Mouse (Mus musculus) kidney, postnatal 4 days (tissue): ENCODE measurements around the gene Ctbp1.

Experiments
- DNase-seq, 2 experiments: peaks; one replicate each; pipeline ENCODE4 v3.0.0; 2021; ENCODE audit warnings: mixed read lengths in 2 of 2

Ctbp1 gene

DNA sequence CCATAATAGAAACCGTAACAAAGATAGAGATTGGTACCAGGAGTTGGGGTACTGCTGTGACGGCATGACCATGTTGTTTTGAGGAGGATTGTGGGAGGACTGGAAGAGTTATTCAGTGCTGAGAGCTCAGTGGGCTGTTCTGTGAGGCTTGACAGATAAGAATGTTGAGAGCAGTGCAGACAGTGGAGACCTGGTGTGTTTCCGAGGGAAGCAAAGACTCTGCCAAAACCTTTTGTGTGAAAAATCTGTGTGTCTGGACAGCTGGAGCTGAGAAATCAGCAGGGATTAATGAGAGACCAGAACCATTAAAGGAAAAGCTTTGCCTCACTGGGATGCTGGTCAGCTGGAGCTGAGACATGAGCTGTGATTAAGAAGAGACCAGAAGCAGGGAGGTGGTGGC lies 34.9 kb downstream of the Ctbp1 start:
- no peak for DNase-seq

DNA sequence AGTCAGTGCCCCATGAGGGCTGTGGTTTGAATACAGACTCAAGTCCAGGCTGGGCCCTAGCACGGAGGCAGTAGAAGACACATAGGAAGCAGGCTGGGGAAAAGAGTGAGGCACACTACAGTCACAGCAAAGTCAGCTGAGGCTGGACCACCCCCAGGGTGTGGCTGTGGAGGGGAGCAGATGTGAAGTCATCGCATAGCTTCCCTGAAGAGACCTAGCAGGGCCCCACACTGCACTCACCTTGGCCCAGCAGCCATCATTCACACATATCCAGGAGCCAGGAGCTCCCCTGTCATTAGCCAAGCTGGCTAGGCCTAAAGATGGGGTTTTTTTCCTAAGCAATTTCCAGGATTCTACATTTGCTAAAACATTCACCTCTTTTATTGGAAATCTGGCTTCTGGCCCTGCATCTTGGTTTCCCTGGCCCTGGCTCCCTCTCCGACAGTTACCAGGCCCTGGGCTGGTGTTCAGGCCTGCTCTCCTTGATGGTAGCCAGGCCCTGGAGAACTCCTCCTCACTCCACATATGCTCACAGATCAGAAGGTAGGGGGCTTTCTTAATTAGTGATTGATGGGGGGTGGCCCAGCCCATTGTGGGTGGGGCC lies 35.6 kb downstream of the Ctbp1 start:
- DNase-seq = no peak

DNA sequence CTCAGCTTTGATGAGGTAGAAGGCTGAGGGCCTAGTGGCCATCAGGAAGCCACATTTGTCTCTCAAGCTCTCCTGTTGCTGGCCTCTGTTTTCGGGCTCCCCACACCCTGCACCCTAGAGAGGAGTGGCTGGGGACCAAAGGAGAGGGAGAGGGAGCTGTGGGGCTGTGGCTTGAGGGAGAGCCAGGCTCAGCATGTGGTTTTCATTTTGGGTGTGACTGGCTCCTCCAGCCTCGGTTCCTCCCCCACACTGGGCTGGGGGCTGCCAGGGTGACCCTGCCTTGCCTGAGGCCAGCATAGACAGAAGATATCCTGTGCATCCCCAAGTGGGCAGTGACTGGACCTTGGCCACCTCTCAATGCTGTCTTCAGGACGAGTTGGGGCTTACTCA lies 36.5 kb downstream of the Ctbp1 start:
- DNase-seq = no peak

DNA sequence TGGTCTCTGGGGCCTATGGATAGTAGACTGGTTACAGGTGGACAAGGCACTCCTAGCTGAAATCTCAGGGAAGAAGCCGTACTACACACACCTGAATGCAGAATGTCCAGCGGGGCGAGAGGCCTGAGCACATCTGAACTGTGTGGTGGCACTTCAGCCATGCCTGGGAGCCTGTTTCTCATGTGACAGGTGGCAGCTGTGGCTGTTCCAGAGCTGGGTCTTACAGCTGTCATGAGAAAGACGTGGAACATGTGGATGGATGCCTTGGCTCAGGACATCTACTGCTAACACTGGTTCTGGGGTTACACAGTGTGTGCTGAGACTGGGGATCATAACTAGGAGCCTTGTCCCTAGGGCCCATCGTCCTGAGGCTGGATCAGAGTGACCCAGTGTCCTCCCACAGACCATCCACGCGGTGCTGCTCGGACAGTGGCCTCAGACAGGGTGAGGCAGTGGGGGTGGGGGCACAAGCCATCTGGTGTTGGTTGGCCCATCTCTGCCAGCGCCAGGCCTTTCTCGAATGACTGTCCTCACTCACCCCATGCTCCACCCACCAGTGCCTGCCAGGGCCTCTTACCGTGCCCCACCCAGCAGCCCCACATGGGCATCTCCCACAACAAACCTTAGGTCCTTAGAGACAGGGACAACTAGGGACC lies 37.1 kb downstream of the Ctbp1 start:
- DNase-seq = no peak

DNA sequence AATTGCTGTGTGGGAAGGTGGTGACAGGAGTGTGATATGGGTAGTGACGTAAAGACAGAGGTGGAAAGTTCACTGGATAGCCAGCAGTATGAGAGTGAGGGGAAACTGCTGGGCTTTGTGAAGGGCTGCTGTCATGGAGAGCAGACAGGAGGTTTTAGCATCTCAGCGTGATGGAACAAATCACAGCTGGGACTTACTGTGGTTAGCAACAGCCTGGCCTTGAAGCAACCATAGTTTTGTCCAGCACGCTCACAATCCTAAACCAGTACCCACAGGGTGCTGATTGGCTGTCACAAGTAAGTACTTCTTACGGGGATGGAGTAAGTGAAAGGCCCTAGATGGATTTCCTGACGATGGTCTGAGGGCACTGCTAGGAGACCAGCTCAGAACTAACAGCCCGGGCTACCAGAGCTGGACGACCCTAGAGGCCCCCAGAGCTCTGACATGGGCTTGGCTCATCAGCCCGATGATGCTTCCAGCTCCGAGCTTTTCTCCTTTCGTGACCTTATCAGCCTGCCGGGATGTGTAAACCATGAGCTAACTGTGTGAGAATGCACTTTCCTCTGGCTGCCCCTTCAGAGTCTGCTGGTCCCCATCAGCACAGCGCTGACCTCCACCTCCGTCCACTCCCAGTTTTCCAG lies 40.3 kb downstream of the Ctbp1 start:
- DNase-seq = peak in 1 of 2 experiments; percentile 60

DNA sequence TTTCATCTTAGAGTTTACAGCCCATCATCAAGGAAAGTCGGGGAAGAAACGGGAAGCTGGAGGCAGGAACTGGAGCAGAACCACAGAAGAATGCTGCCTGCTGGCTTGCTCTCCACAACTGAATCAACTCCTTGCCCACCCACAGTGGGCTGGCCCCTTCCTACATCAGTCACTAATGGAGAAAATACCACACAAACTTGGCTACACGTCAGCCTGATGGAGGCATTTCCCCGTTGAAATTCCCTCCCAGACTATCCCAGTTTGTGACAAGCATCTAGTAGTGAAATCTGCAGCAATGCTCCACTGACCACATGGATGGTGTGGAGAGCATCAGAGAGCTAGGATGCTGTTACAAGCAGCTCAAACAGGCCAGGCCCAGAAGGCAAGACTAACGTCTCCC lies 42.0 kb downstream of the Ctbp1 start:
- no peak for DNase-seq

DNA sequence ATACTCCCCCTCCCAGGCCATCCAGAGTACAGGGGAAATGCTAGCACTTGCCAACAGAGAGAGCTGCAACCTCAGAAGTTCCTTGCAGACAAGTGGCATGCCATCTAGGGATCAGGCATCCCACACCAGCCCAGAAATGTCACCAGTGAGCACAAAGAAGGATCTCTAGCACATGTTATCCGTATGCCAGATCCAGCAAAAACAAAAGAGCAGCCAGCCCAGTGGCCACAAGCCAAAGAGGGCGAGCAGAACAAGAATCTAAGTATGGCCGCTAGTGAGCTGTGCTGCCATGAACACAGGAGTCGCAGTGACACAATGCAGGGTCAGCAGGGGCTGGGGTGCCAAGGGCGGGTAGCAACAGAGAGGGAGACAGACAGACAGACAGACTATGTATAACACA lies 44.5 kb downstream of the Ctbp1 start:
- no peak for DNase-seq

DNA sequence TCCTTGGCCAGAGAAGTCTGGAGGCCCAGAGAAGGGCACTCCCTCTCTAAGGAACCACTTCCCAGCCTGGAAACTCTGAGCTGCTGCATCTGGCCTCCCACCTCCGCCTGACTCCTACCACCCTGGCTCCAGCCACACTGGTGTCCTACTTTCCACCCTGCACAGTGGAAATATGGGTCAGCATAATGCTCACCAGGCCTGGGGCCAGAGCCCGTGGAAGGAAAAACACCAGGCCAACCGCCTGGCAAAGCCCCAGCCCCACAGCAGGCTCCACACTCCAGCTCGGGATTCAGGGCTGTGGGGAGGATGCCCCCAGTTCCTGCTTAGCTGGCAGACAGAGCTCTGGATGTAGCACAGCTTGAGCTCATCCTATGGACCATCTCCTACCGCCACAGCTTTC lies 46.4 kb downstream of the Ctbp1 start:
- peak; percentile 36 to 56 for DNase-seq

DNA sequence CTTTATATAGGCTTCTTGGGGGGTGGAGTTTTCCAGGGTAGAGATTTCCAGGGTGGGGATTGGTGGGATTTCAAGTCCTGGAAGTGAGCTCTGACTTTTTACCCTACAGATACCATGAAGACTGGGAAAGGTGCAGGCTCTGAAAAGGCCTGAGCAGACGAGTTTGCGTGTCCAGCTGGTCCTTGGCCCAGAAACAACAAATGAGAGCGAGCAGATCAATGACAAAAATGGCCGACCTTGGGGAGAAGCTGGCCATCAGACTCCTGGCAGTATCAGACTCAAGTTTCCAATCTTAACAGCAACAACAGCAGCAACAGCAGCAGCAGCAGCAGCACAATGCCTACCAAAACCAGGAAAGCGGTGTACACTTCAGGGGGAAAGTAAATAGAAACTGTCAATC lies 49.1 kb downstream of the Ctbp1 start:
- no peak for DNase-seq

DNA sequence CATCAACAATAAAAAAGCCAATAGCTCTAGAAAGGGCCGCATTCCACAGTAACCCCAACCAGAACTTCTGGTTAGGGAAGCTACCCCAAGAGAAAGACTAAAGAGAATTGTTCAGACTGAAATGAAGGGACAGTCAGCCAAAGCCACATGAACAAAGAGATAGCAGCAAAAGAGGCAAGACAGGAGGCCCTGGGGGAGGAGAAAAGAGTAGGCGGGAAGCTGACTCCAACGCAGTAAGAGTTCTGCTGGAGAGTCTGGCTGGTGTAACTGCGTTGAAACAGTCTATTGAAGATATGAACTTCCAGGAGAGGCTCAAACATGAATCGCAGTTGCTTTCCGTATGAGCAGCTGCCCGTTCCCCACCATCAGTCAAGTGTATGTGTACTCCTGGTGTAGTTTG lies 50.3 kb downstream of the Ctbp1 start:
- DNase-seq = no peak

DNA sequence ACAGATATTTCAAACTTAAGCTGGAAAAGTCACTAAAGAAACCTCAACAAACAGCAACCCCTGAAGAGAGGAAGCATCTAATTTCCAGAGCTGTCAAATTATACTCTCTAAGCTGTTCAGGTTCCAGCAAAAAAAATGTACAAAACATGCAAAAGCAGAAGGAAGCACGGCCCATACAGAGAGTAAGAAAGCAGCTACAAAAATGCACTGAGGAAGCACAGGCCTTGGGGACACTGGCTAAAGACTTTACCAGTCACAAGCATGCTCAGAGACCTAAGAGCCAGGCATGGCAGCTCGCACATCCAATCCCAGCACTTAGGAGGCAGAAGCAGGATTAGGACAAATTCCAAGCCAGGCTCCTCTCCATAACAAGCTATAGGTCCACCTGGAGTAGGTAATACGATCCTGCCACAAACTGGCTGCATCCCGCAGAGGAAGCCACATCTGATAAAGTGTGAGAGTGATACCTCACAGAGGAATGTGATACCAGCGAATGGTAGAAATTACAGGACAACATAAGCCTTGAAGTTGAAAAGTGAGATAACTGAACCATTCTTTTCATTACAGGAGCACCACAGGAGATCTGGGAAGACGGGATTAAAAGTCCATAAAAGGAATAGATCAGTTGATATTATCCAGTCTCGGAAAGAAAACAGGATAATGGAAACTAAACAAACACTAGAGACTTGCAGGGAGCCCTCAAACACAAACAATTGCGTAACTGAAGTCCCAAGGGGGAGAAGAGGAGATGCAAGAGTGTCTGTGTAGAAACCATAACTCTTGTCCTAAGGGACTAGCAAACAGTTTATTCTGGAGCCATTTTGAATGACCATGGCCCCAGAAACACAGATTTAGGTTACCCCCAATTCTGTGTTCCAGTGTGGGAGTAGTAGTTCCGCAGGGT lies 51.7 kb downstream of the Ctbp1 start:
- DNase-seq = no peak

DNA sequence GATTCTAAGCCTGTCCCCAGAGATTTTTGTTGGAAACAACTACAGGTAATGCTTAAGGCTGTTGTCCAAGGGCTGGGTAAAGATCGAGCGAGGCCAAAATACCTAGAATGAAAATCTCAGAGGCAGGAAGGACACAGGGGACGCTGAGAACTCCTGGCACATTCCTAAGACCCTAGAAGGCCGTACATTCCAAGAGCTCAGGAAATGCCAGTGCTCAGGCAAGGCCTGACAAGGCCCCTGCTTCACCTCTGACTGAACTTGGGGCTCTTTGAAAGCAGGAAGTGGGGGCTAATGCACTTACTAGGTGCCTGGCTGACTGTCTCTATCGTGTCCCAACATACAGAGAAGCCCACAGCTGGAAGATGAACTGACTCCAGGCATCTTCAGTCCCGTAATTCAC lies 52.4 kb downstream of the Ctbp1 start:
- no peak for DNase-seq

DNA sequence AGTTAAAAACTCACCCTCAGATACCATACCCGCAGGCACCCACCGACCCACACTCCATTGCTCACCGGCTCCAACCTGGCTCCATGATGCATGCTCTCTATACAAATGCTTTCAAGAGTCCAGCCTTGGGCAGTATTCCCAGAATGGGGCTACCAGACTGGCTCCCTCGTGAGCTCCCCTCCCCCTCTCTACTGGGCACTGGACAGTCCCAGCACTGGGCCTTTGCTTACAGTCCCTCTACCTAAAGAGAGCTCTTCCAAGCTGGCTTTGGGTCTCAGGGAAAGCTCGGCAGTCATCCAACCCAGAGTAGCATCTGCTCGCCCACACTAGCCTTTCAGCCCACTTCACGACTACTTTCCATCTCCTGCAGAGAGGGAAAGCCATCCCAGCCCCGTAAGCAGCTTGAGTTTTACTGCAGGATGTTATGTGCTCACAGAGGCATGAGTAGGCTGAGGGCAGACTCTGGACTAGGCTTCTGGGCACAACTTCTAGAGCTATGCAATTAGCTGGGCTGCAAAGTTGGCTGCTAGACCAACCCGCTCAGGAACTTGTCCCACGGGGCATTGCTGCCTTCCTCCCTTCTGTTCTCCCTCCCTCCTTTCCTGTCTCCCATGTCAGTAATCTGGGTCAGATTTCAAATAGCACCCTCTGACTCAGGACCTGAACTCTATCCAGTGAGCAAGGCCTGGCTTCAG lies 54.3 kb downstream of the Ctbp1 start:
- no peak for DNase-seq

DNA sequence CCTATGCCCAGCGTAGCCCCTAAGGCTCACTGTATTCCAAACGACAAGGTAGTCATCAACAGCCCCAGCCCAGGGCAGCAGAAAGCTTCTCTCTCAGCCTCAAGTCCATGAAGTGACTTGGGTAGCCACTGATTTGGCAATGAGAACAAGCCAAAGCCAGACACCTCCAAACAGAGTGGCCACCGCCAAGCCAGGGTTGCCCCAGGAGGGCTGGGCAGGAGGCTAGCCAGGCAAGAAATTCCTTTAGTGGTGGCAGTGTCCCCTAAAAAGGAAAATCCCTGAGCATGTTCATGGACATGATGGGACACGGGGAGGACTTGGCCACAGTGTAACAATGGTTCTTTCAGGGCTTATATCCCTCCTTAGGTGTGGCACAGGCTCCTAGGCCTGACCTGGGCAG lies 55.0 kb downstream of the Ctbp1 start:
- no peak for DNase-seq

DNA sequence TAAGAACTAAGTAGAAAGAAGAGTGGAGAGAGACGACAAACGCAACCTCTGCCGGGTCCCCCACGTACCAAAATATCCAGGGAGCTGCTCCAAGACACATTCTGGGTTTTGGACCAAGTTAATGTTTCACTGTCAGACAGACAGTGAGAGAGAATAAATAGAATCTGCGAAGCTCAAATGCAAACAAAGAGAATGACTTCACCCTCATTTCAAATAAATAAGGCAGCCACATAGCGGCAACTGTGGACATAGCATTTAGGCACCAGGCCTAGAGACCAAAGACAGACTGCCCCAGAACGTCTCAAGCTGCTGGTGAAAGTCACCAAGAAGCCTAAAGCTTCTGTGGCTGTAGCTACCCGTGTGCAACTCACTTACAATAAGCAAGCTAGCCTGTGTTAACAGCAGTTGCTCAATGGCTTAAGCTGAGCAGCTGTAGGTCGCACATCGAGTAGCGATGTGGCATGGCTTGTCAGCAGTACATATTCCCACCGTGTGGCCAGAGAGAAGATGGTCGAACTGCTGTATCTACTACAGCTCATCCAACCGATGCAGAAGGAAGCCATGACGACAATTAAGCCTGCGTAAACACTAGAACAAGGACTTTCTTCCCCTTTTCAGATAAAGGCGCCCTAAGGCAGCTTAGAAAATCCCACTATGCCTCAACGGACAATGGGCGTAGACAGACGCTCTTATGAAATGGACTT lies 55.9 kb downstream of the Ctbp1 start:
- no peak for DNase-seq

DNA sequence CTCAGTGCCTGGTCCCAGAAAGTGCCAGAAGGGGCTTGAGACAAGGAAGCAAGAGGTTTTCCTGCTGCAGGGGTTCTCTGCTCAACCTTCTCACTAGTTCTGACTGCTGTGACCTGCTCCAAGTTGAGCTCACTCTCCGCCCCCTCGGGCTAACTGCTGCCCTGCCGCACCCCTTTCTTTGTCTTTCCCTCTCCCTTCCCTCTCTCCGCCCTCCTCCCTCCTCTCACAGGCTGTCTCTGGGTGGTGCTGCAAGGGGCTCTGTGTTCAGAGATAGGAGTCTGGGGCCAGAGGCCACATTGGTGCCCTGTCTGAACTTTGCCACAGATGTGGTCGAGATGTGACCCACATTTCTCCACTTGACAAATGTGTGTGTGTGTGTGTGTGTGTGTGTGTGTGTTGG lies 56.7 kb downstream of the Ctbp1 start, which contains the start of gene Spon2:
Gene Spon2, minus strand, starts transcription at position 375 of the 400 bp plus-strand sequence.
- DNase-seq = peak; percentile 48 to 67

DNA sequence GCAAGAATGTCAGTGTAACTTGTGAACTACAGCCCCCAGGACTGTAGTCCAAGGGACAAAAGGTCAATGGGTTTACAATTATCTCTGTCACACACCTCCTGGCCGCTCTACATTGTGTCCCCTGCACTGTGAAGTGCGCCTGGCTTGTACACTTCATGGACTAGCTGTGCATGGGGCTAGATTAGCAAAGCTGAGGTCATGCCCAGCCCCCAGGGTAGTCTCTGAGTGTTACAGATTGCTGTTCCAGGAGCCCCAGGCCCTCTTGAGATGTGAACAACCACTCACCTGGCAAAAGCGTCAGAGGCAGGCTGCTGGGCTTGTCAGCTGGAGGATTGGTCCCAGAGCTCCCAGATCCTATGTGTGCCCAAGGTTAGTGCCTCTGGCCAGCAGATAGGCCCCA lies 57.1 kb downstream of the Ctbp1 start:
- no peak for DNase-seq

DNA sequence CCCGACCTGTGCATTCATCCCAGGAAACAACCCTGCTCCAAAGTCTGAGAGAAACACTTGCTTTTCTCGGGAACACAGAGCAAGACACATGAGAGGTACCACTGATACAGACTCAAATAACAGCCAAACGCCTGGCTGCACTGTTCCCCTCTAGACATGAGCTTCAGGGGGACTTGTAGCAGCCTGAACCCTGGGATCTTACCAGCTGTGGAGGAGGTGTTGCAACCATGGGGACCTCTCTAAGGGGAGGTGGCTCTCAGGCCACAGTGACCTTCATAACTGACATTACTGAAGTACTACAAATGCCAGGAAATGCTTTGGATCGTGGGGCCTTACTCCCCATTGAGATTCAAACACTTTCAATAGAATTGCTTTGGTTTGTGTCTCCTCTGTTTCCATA lies 60.1 kb downstream of the Ctbp1 start:
- DNase-seq = no peak

DNA sequence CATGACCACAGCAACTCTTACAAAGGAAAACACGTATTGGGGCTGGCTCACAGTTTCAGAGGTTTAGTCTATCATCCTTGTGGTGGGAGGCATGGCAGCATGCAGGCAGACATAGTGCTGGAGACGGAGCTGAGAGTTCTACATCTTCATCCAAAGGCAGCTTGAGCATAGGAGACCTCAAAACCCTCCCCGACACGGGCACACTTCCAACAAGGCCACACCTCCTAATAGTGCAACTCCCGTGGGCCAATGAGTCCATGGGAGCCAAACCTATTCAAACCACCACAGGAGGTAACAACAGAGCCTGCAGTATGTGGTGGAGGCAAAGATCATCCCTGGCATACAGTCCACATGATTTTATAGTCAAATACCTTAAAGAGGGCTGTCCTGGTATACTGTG lies 63.5 kb downstream of the Ctbp1 start:
- DNase-seq = peak in 1 of 2 experiments; percentile 1

DNA sequence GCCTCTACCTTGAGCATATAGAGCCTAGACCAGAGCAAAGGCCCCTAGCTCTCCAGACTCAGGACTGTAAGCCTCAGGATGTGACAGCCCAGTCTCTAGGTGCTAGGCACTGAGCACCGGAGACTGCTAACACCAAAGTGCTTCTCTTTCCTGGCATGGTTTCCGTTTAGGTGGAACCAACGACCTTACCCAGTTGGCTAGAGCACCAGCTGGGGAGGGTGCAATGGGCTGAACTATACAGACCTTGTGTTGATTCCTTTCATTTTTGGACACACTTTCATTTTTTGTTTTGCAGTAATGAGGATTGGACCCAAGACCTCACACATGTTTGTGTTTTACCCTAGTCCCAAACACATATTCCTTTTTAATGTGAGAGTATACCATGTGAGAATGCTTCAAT lies 64.3 kb downstream of the Ctbp1 start:
- no peak for DNase-seq

DNA sequence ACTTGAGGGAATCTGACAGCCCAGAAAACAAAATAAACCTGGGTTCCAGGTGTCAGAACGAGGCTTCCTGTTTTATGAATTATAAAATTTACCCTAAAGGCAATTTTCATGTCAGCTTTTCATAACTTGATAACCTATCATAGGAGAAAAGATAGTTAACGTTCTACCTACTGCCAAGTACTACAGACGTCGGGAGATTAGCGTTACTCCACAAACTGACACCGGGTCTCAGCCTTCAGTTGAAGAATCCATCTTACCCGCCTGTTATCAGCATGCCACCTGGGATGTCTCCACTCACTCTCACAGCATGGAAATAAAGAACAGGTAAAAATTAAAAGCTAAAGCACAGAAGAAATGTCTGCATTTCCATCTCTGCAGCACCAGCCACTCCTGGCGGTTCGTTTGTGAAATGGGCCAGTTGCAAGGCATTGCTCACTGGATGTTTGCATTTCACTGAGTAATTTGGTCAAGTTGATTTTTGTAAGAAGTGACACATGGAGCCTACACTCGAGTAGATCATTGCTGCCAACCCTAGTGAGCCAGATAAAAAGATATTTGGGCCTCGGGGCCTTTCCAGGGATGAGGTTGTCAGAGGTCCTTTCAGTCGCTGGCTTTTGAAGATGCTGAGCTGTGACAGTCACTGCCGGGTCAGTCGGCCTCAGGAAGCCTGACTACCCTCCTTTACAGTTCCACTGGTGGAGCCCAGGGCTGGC lies 66.1 kb downstream of the Ctbp1 start:
- peak in 1 of 2 experiments; percentile 0 for DNase-seq
